Mouse (Mus musculus) natural killer cell, adult 2 months (primary cell): ENCODE data around the gene Plekhm1.
A peak's percentile ranks its signal among the peaks of the same experiment; 100 is the strongest.
"Not testable (repeated sequence)": the region's sequence is repeated elsewhere in the genome, so short reads cannot be mapped to it uniquely, and the experiment has no call there.

Experiments used
- DNase-seq, 2 experiments: peaks; one replicate each; pipeline ENCODE4 v3.0.0; 2022; ENCODE audit warnings: low spot score in 2 of 2

Plekhm1 gene

GRCm38 (mm10) chr11:103339414-103340119 lies 72.9 kb downstream of the Plekhm1 start:
- no peak for DNase-seq

GRCm38 (mm10) chr11:103338671-103339070 lies 73.8 kb downstream of the Plekhm1 start:
- DNase-seq: no peak

DNA sequence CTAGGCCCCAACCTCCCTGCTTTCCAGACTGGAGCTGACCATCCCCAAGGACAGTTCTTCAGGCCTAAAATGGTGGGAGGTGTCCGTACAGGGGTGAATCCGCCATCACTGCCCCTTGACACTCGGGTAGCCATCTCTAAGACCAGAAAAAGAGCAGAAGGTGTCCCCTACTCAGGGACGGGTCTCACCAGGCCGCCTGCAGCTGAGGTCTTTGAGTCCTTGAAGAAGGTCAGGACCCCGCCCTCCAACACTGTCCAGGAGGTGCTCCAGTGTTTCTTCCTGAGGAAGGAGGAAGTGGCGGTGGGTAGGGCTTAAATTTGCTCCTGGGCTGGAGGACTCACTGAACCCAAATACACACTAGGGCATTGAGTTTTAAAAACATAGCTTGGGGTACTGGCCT lies 74.4 kb downstream of the Plekhm1 start:
- no peak for DNase-seq

GRCm38 (mm10) chr11:103337180-103337579 lies 75.3 kb downstream of the Plekhm1 start:
- DNase-seq: no peak

DNA sequence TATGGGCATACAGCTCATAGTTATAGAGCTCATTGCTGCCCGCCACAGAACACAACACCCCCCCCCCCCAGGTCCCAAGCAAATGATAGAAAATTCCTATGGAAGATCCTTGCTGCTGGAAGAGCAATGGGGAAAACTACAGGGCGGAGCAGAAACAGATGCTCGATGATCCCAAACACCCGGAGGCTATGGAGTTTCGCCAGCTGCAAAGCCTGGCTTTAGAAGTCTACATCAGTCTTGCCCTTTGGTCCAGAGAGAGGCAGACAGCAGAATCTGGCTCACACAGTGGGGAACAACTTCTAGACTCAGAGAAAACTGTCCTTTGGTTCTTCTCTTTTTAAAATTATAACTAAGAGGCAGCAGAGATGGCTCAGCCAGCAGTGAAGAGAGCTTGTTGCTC lies 76.9 kb downstream of the Plekhm1 start:
- no peak for DNase-seq

- DNase-seq: no peak
Measured at GRCm38 (mm10) chr11:103334925-103335324, 77.6 kb downstream of the Plekhm1 start.

- DNase-seq: no peak
Measured at GRCm38 (mm10) chr11:103333719-103334398, 78.6 kb downstream of the Plekhm1 start.

GRCm38 (mm10) chr11:103332890-103333651 lies 79.4 kb downstream of the Plekhm1 start:
- DNase-seq: no peak

DNA sequence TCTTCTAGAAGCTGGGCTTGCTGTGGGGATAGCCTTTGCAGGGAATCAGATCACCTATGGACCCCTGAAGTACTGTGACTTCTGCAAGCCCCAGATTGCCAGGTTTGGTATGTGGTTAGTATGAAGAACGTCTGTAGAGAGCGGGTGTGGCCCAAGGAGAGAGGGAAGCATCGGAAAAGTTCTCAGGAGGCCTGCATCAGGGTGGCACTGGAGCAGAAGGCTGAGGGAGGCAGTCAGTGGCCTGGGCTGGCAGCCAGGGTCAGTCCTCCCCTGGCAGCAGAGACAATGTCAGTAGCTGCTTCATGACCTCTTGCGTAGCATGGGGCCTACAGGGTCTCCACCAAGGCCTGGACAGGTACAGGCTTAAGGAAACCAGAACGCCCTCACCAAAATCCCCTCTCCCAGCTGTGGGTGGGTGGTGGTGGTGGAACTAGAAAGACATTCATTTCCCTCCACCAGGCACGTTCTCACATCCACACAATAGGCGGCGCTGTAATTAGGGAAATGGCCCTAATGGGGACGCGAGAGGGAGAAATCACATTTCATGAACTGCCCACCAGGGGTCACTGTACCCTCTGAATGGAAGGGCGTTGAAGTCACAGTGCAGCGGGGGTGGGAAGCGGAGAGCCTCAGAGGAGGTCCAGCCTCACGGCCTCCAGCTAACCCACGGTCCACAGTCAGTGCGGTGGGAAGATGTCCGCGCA lies 80.1 kb downstream of the Plekhm1 start:
- DNase-seq: peak; percentile 64 to 79

DNA sequence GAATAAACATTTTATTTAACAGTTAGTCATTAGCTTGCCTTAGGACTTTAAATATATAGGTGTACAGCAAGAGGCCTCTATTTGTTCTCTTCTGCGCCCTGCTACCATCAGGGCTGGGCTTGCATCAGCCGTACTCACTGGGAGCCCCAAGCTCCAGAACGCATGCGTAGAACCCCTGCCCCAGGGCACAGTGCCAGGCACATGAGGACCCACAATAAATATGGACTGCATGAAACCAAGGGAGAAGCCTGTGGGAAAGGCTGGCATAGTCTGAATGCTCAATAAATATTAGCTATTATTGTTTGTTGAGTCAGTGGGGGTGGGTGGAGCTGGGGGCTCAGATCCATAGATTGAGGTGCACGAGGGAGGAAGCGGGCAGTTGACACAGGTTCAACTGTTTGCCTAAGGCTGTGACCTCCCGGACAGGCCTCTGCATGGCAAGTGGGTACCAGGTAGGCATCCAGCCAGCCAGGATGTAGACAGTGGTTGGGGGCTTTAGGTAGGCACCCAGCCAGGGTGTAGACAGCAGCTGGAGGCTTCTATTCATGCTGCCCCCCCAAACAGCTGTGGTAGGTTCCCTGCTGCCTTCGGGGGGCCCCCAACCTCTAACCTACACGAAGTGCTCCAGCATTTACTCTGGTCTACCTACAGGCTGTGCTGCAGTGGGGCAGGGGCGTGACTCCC lies 80.8 kb downstream of the Plekhm1 start:
- no peak for DNase-seq

DNA sequence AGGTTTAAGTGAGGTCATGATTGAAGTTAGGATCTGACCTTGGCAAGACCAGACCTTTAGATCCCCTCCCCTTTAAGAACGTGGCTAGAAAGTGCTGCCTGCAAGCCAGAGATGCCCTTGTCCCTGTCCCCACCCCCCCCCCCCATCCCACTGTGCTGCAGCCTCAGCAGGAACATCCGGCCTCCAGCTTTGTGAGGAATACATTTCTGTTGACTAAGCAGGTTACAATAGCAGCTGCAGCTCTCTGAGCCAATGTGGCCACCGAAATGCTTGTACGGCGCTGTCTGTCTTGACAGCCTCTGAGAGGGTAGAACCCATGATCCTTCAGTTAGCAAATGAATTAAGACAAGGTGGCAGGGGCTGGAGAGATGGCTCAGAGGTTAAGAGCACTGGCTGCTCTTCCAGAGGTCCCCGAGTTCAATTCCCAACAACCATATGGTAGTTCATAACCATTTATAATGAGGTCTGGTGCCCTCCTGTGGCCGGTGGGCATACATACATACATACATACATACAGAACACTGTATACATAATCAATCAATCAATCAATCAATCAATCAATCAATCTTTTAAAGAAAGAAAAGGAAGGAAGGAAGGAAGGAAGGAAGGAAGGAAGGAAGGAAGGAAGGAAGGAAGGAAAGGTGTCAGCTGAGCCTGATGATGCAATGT lies 81.7 kb downstream of the Plekhm1 start:
- no peak for DNase-seq

GRCm38 (mm10) chr11:103326950-103327349 lies 85.5 kb downstream of the Plekhm1 start:
- peak; percentile 76 to 84 for DNase-seq

DNA sequence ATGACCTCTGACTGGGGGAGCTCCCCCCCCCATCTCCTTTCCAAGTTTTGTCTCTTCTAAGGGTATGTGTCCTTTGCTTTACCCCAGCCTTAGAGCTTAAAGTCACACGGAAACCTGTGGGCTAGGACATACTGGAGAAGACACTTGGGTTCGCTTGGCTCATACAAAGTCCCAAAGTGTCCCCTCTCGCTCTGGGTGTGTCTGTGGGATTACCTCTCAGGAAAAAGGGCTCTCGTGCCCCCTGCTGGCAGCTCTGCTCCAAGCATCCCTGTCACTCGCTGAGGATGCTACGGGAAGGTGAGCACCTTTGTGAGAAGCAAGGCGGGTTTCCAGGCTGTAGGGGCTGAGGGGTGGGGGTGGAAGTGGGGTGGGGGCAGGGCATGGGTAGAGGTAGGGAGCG lies 87.3 kb downstream of the Plekhm1 start:
- DNase-seq: peak; percentile 34 to 49

DNA sequence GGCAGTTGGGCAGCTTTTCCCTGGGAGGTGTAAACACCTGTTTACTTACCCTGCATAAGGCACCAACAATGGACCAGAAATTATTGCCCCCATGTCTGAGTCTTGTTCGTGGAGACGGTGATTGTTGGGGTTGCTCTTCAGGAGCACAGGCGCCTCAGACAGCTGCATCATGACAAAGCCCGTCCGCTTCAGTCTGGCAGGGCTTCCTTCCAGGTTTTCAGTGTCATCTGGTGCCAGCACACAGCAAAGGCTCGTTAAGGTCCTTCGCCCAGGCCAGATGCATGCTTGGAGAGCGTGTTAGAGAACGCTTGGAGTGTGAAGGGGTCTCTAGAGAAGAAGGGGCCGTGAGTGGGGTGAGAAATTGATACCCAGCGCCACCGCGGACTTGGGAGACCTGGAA lies 87.8 kb downstream of the Plekhm1 start:
- no peak for DNase-seq

DNA sequence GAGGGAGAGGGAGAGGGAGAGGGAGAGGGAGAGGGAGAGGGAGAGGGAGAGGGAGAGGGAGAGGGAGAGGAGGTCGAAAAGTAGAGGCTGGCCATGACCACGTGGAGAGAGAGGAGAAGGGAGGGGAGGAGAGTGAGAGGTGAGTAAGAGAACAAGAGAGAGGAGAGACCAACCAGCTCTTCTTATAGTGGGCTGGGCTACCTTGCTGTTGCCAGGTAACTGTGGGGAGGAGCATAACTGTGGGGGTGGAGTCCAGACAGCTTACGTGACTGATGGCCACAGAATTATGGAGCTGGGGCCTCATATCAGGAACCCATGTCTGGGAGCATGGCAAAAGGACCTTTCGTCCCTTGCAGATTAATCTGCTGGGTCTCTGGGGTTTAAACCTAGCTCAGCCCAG lies 89.7 kb downstream of the Plekhm1 start:
- not testable (repeated sequence) for DNase-seq

DNA sequence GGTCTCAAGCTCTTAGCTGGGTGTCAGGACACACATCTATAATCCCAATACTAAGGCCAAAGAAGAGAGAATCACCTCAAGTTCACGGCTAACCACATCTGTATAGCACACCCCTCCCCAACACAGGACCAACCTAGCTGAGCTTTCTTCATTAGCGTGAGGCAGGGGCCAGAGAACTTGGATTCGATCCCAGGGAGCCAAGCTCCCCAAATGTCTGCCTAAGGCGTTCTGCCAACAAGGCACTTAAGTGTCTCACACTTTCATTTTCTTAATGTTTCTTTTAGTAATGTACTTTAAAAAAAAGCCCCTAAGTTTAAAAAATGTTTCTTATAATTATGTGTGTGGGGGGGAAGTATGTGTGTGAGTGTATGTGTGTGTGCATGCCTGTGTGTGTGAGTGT lies 91.8 kb downstream of the Plekhm1 start:
- DNase-seq: no peak

GRCm38 (mm10) chr11:103320196-103320595 lies 92.3 kb downstream of the Plekhm1 start:
- no peak for DNase-seq

DNA sequence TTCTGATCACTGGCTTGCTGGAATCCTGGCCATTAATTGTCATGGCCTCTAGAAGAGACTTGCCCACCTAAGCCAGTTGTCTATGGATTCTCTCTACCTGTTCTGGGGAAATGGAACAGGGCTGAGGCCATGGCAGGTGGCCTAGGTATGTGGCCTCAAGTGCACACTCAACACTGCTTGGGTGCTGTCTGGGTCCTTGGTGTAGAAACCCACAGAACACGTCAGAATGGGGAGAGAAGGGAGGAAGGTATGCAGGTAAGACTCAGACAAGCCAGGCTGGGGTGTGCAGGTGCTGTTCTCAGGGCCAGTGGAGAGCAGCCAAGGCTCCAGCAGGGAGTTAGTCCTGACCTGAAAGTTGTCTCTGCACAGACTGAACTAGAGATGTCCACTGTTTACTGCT lies 94.4 kb downstream of the Plekhm1 start:
- DNase-seq: no peak

- DNase-seq: no peak
Measured at GRCm38 (mm10) chr11:103315379-103315778, 97.1 kb downstream of the Plekhm1 start.

GRCm38 (mm10) chr11:103314736-103315374 lies 97.6 kb downstream of the Plekhm1 start:
- no peak for DNase-seq
